Mouse (Mus musculus): ENCODE measurements around the gene Dnajc24. TPM values are rescaled to one million over a fixed set of nuclear protein-coding genes. Genes with fewer than 3 reads are reported as not detected.

Gene Dnajc24
- polyA plus RNA-seq, 1 experiment from 2014 or later, result 41.2 TPM

GRCm38 (mm10) chr2:105917623-105918346 is 85.6 kb downstream of the Dnajc24 start:
- no peak overlapping the region for H3K4me3 ChIP-seq (ENCODE audit: low read depth, low read length)
- no peaks in the 10 kb centered on the region for H3K4me1 ChIP-seq (ENCODE audit: control insufficient read depth, insufficient read depth, low read length)
- no peaks in the 10 kb centered on the region for H3K9me3 ChIP-seq (ENCODE audit: control insufficient read depth, low read length)
- no peak overlapping the region for H3K27ac ChIP-seq (replicated peaks; ENCODE audit: low read depth, low read length)
- no peak for ATAC-seq (ENCODE audit: insufficient number of reproducible peaks, low FRiP score, low TSS enrichment, low read depth)
- WGBS, result 71% methylated on average over 5 of the region's 5 CpGs
- H3K9ac ChIP-seq (ENCODE audit: low read length), result no peak overlapping the region
- no peak for DNase-seq (ENCODE audit: low spot score)
- H3K27me3 ChIP-seq (ENCODE audit: control insufficient read depth, insufficient read depth, low read length), result no peaks in the 10 kb centered on the region
- no peaks in the 10 kb centered on the region for H3K36me3 ChIP-seq (ENCODE audit: control insufficient read depth, insufficient read depth, low read length)
- H3K4me2 ChIP-seq (ENCODE audit: low read depth, severe bottlenecking), result no peak overlapping the region

Small RNAs within 50 kb of the gene (microRNA-seq; reads per million reads assigned to microRNA genes)
- not detected for gene Gm22002

Other genes starting within 250 kb of the Dnajc24 start
- 43.5 and 48.4 TPM in 2 replicates for gene Elp4, start 99.0 kb downstream of the Dnajc24 start, polyA plus RNA-seq (2014; fragmentation: Nextera tagmentation; extraction: Ambion mirVana)
- 131 and 142 TPM in 2 replicates for gene Immp1l, start 98.9 kb downstream of the Dnajc24 start, polyA plus RNA-seq (2014; fragmentation: Nextera tagmentation; extraction: Ambion mirVana)

Measured in limb, embryonic 11.5 days (tissue).